22 mouse cellular contexts compared by ENCODE assay signal in genomic region chr11:68220733-68221132, GRCm38 (mm10).
DNase-seq lines count a peak whose midpoint lies in the region; ATAC-seq and TF ChIP-seq lines count a peak whose summit lies in the region.
"Had no signal": no experiment of that assay in that cellular context is flagged by ENCODE, and none has a peak within 500 bp of the region (broad histone marks: within the 10 kb centered on the region; RNA-seq: fewer than 3 reads in every experiment).

No protein-coding gene starts in this region.

- no peak overlapping the region for H3K9ac ChIP-seq in hindbrain, embryonic 11.5 days (ENCODE audit: low read depth, low read length)
- H3K9ac ChIP-seq in hindbrain, embryonic 16.5 days (ENCODE audit: low read depth, low read length): no peak overlapping the region
- H3K9ac ChIP-seq: embryonic facial prominence, embryonic 12.5 days; forebrain, embryonic 15.5 days; hindbrain, embryonic 14.5 days; intestine, embryonic 15.5 days; limb, embryonic 15.5 days; neural tube, embryonic 12.5 days had no signal

- H3K79me2 ChIP-seq in myocyte (ENCODE audit: control insufficient read depth, insufficient read depth): no peaks in the 10 kb centered on the region

- no peak overlapping the region for H3K4me3 ChIP-seq in hindbrain, embryonic 11.5 days (ENCODE audit: low read depth, low read length)
- no peak overlapping the region for H3K4me3 ChIP-seq in hindbrain, embryonic 16.5 days (ENCODE audit: low read length)
- no peak overlapping the region for H3K4me3 ChIP-seq in myocyte
- H3K4me3 ChIP-seq: embryonic facial prominence, embryonic 12.5 days; erythroblast, embryonic 14.5 days; forebrain, embryonic 15.5 days; intestine, embryonic 15.5 days; limb, embryonic 15.5 days; neural tube, embryonic 12.5 days had no signal

- no peak for TF ChIP-seq POLR2A in myocyte (IDR thresholded peaks at IDR 0.05; ENCODE audit: insufficient read length, low read depth)

- H3K4me2 ChIP-seq in hindbrain, embryonic 11.5 days (replicated peaks; ENCODE audit: low read depth, low read length): no peak overlapping the region
- no peak overlapping the region for H3K4me2 ChIP-seq in hindbrain, embryonic 16.5 days (ENCODE audit: low read length)
- no peak overlapping the region for H3K4me2 ChIP-seq in myocyte (ENCODE audit: low read depth)
- H3K4me2 ChIP-seq: embryonic facial prominence, embryonic 12.5 days; forebrain, embryonic 15.5 days; hindbrain, embryonic 14.5 days; intestine, embryonic 15.5 days; limb, embryonic 15.5 days; neural tube, embryonic 12.5 days had no signal

- H3K36me3 ChIP-seq in hindbrain, embryonic 11.5 days (ENCODE audit: control insufficient read depth, insufficient read depth, low read length): no peaks in the 10 kb centered on the region
- no peaks in the 10 kb centered on the region for H3K36me3 ChIP-seq in hindbrain, embryonic 16.5 days (ENCODE audit: control insufficient read depth, insufficient read depth, low read length)
- H3K36me3 ChIP-seq in myocyte (ENCODE audit: control insufficient read depth, insufficient read depth): no peaks in the 10 kb centered on the region
- H3K36me3 ChIP-seq: embryonic facial prominence, embryonic 12.5 days; forebrain, embryonic 15.5 days; intestine, embryonic 15.5 days; limb, embryonic 15.5 days had no signal

- no peaks in the 10 kb centered on the region for H3K9me3 ChIP-seq in hindbrain, embryonic 11.5 days (ENCODE audit: control insufficient read depth, low read length)
- H3K9me3 ChIP-seq in hindbrain, embryonic 16.5 days (ENCODE audit: control insufficient read depth, low read length): no peaks in the 10 kb centered on the region
- H3K9me3 ChIP-seq: embryonic facial prominence, embryonic 12.5 days; forebrain, embryonic 15.5 days; intestine, embryonic 15.5 days; limb, embryonic 15.5 days; neural tube, embryonic 12.5 days had no signal

- DNase-seq in hindbrain, embryonic 11.5 days (ENCODE audit: low spot score): peak; percentile 33
- DNase-seq in NIH3T3 (ENCODE audit: low read depth): peak; percentile 82
- DNase-seq in forelimb bud, embryonic 11.5 days (ENCODE audit: low read depth, low spot score): peak; percentile 65
- DNase-seq in testis, postnatal 14 days (ENCODE audit: low spot score): no peak
- no peak for DNase-seq in adrenal gland, adult 8-10 months
- DNase-seq: adrenal gland, postnatal 14 days; B cell, adult 2 months; gastrocnemius, postnatal 36 days; kidney, adult 9 months; kidney, postnatal 25 days; lung, postnatal 10 days; thymus, postnatal 36 days had no signal

- ATAC-seq in hindbrain, embryonic 11.5 days (ENCODE audit: low FRiP score): no peak
- no peak for ATAC-seq in hindbrain, embryonic 16.5 days
- ATAC-seq in granulocyte monocyte progenitor cell, adult 5-6 weeks (replicated peaks; ENCODE audit: poor library complexity, severe bottlenecking): no peak
- ATAC-seq: forebrain, embryonic 15.5 days; intestine, embryonic 15.5 days had no signal

- H3K4me1 ChIP-seq in hindbrain, embryonic 11.5 days (replicated peaks; ENCODE audit: control insufficient read depth, insufficient read depth, low read length): peaks cover 8% of the 10 kb centered on the region; the same call in 1 of the 2 replicates
- H3K4me1 ChIP-seq in hindbrain, embryonic 16.5 days (ENCODE audit: control insufficient read depth, insufficient read depth, low read depth, low read length): peaks cover 6% of the 10 kb centered on the region

- no peak overlapping the region for H3ac ChIP-seq in myocyte (ENCODE audit: control insufficient read depth, insufficient read length)

- 0 out of 2 replicates have a peak, but pooled peaks cover 5% of the 10 kb centered on the region for H3K27me3 ChIP-seq in hindbrain, embryonic 11.5 days (ENCODE audit: control insufficient read depth, insufficient read depth, low read length)
- no peaks in the 10 kb centered on the region for H3K27me3 ChIP-seq in hindbrain, embryonic 16.5 days (replicated peaks; ENCODE audit: control insufficient read depth, insufficient read depth, low read length)
- no peaks in the 10 kb centered on the region for H3K27me3 ChIP-seq in myocyte (ENCODE audit: control insufficient read depth, insufficient read depth, insufficient read length)
- H3K27me3 ChIP-seq: embryonic facial prominence, embryonic 12.5 days; forebrain, embryonic 15.5 days; intestine, embryonic 15.5 days; limb, embryonic 15.5 days had no signal

- WGBS in hindbrain, embryonic 11.5 days: 61% methylated on average over 4 of the region's 4 CpGs
- 85% methylated on average over 4 of the region's 4 CpGs for WGBS in hindbrain, embryonic 16.5 days

- H3K27ac ChIP-seq in hindbrain, embryonic 11.5 days (ENCODE audit: low read depth, low read length): no peak overlapping the region
- H3K27ac ChIP-seq in hindbrain, embryonic 16.5 days (ENCODE audit: low read depth, low read length): no peak overlapping the region
- H3K27ac ChIP-seq: embryonic facial prominence, embryonic 12.5 days; forebrain, embryonic 15.5 days; hindbrain, embryonic 14.5 days; intestine, embryonic 15.5 days; limb, embryonic 15.5 days; neural tube, embryonic 12.5 days had no signal

TF ChIP-seq in myocyte, 11 proteins besides CTCF, POLR2A, EP300 and RAD21:
- TF ChIP-seq TCF3 (IDR thresholded peaks at IDR 0.05; ENCODE audit: insufficient read length, low read depth) (peak; percentile 70), TCF12 (IDR thresholded peaks at IDR 0.05; ENCODE audit: insufficient read depth, poor library complexity, severe bottlenecking) (peak; percentile 88), MYOD1 (IDR thresholded peaks at IDR 0.05; ENCODE audit: control insufficient read depth in 1 of 3, insufficient read length in 2 of 3, low read depth in 2 of 3) (peak in 2 of 3 experiments; percentile 40 to 62), CEBPB (IDR thresholded peaks at IDR 0.05; ENCODE audit: insufficient read depth, poor library complexity, severe bottlenecking) (no peak)
TF ChIP-seq in myocyte: peak in this region for 3.

Comparison
In these comparisons a context has a peak if more than half of its experiments do, and no peak if none do; other contexts are left out.
1. DNase-seq: peak in hindbrain, embryonic 11.5 days (single experiment), NIH3T3 (single experiment) and forelimb bud, embryonic 11.5 days (single experiment); none in testis, postnatal 14 days (single experiment) and adrenal gland, adult 8-10 months (single experiment).